Mouse (Mus musculus) CH12.LX (cell line): ENCODE results near the gene Zfp281. TPM values are rescaled to one million over a fixed set of nuclear protein-coding genes. Genes with fewer than 3 reads are reported as not detected.

Experiments used
- DNase-seq: peaks from one replicate; pipeline ENCODE4 v3.0.0-alpha.2; 2013; ENCODE audit errors: extremely low read depth
- H3K27ac ChIP-seq: 2 replicates; pipeline ENCODE4 v1.5.1; 2012; ENCODE audit warnings: low read depth, mild to moderate bottlenecking, control low read depth, moderate library complexity; ENCODE audit not compliant: insufficient read depth
- H3K27me3 ChIP-seq: replicated peaks from 2 replicates; pipeline ENCODE3; 2012; ENCODE audit warnings: inconsistent platforms
- H3K36me3 ChIP-seq, 2 experiments: replicated peaks in 1 of 2; 2 replicates each; pipeline versions ENCODE3 to v1.6.1; 2012; ENCODE audit warnings: inconsistent platforms in 1 of 2, low read length in 1 of 2, mild to moderate bottlenecking in 1 of 2, mixed read lengths in 1 of 2, moderate library complexity in 1 of 2; ENCODE audit not compliant: control insufficient read depth in 1 of 2, insufficient read depth in 1 of 2
- H3K4me1 ChIP-seq, 2 experiments: 2 replicates each; pipeline ENCODE4 v1.6.1; 2012; ENCODE audit warnings: inconsistent platforms in 1 of 2, moderate library complexity in 1 of 2; ENCODE audit not compliant: insufficient read depth in 2 of 2, control insufficient read depth in 1 of 2
- H3K4me2 ChIP-seq: 2 replicates; pipeline ENCODE4 v1.6.1; 2012; ENCODE audit warnings: low read depth, mild to moderate bottlenecking, control low read depth; ENCODE audit not compliant: poor library complexity, insufficient read depth, severe bottlenecking
- H3K4me3 ChIP-seq, 3 experiments: fragments of 150-350 bp in 1 of 3; sonication (generic) in 1 of 3; replicated peaks in 1 of 3; 2 replicates each; pipeline versions ENCODE3 to v1.5.1; 2011 to 2012; ENCODE audit warnings: low read depth in 2 of 3, low read length in 2 of 3, mild to moderate bottlenecking in 2 of 3, moderate library complexity in 2 of 3, control low read depth in 1 of 3, improper control_type of control experiment in 1 of 3, inconsistent platforms in 1 of 3, mixed read lengths in 1 of 3; ENCODE audit not compliant: poor library complexity in 1 of 3
- H3K79me2 ChIP-seq: replicated peaks from 2 replicates; pipeline ENCODE4 v1.6.1; 2012; ENCODE audit warnings: mild to moderate bottlenecking, moderate library complexity; ENCODE audit not compliant: control insufficient read depth, poor library complexity, insufficient read depth, severe bottlenecking; ENCODE audit errors: extremely low read depth
- H3K9ac ChIP-seq: 2 replicates; pipeline ENCODE4 v1.6.1; 2012; ENCODE audit warnings: low read depth, mild to moderate bottlenecking, control low read depth, moderate library complexity; ENCODE audit not compliant: insufficient read depth
- H3K9me3 ChIP-seq: replicated peaks from 2 replicates; pipeline ENCODE3; 2012; ENCODE audit warnings: low read length, inconsistent platforms, mixed read lengths
- BHLHE40 ChIP-seq: IDR thresholded peaks from 2 replicates; pipeline ENCODE4 v1.6.1; 2011; ENCODE audit warnings: mild to moderate bottlenecking, low read depth, low read length, improper control_type of control experiment
- E2F4 ChIP-seq: IDR thresholded peaks from 2 replicates; pipeline ENCODE4 v1.6.1; 2011; ENCODE audit warnings: low read depth, low read length, improper control_type of control experiment; ENCODE audit not compliant: insufficient replicate concordance
- ETS1 ChIP-seq: conservative IDR thresholded peaks from 2 replicates; pipeline ENCODE4 v1.6.1; 2012; ENCODE audit warnings: low read depth, mild to moderate bottlenecking, inconsistent platforms, low read length, improper control_type of control experiment, moderate library complexity
- GABPA ChIP-seq: IDR thresholded peaks from 2 replicates; pipeline ENCODE4 v1.6.1; 2012; ENCODE audit warnings: low read depth, low read length, improper control_type of control experiment, inconsistent platforms; ENCODE audit not compliant: insufficient replicate concordance
- HCFC1 ChIP-seq: IDR thresholded peaks from 2 replicates; pipeline ENCODE4 v1.6.1; 2012; ENCODE audit warnings: low read depth, mild to moderate bottlenecking, inconsistent platforms, low read length, improper control_type of control experiment
- IRF4 ChIP-seq: IDR thresholded peaks from 2 replicates; pipeline ENCODE4 v1.6.1; 2014; ENCODE audit warnings: low read depth, mild to moderate bottlenecking, inconsistent platforms, low read length, improper control_type of control experiment
- JUN ChIP-seq: IDR thresholded peaks from 2 replicates; pipeline ENCODE4 v1.6.1; 2011; ENCODE audit warnings: low read depth, mild to moderate bottlenecking, low read length, improper control_type of control experiment, moderate library complexity; ENCODE audit not compliant: insufficient read depth
- JUND ChIP-seq: conservative IDR thresholded peaks from 2 replicates; pipeline ENCODE4 v1.6.1; 2011; ENCODE audit warnings: low read depth, low read length, improper control_type of control experiment
- KAT2A ChIP-seq: IDR thresholded peaks from 2 replicates; pipeline ENCODE4 v1.6.1; 2012; ENCODE audit warnings: low read length, improper control_type of control experiment, inconsistent platforms; ENCODE audit not compliant: insufficient replicate concordance
- MAX ChIP-seq: IDR thresholded peaks from 2 replicates; pipeline ENCODE4 v1.6.1; 2011; ENCODE audit warnings: low read length, improper control_type of control experiment
- MAZ ChIP-seq: IDR thresholded peaks from 2 replicates; pipeline ENCODE4 v1.6.1; 2012; ENCODE audit warnings: low read depth, mild to moderate bottlenecking, inconsistent platforms, low read length, improper control_type of control experiment, moderate library complexity
- MEF2A ChIP-seq: IDR thresholded peaks from 2 replicates; pipeline ENCODE4 v1.6.1; 2014; ENCODE audit warnings: low read depth, mild to moderate bottlenecking, inconsistent platforms, low read length, improper control_type of control experiment, borderline replicate concordance
- MXI1 ChIP-seq: IDR thresholded peaks from 2 replicates; pipeline ENCODE4 v1.6.1; 2011; ENCODE audit warnings: mild to moderate bottlenecking, low read depth, low read length, improper control_type of control experiment
- MYC ChIP-seq: IDR thresholded peaks from 2 replicates; pipeline ENCODE4 v1.6.1; 2011; ENCODE audit warnings: low read depth, mild to moderate bottlenecking, improper control_type of control experiment, low read length
- NELFE ChIP-seq: IDR thresholded peaks from 2 replicates; pipeline ENCODE4 v1.6.1; 2011; ENCODE audit warnings: low read depth, low read length, improper control_type of control experiment
- NRF1 ChIP-seq: IDR thresholded peaks from 2 replicates; pipeline ENCODE4 v1.6.1; 2014; ENCODE audit warnings: low read depth, mild to moderate bottlenecking, inconsistent platforms, low read length, improper control_type of control experiment, moderate library complexity
- POLR2A ChIP-seq: IDR thresholded peaks from 2 replicates; pipeline ENCODE4 v1.6.1; 2011; ENCODE audit warnings: low read depth, mild to moderate bottlenecking, improper control_type of control experiment, low read length
- RAD21 ChIP-seq: IDR thresholded peaks from 2 replicates; pipeline ENCODE4 v1.6.1; 2011; ENCODE audit warnings: low read depth, mild to moderate bottlenecking, low read length, improper control_type of control experiment, moderate library complexity
- RCOR1 ChIP-seq: conservative IDR thresholded peaks from 2 replicates; pipeline ENCODE4 v1.6.1; 2012; ENCODE audit warnings: low read depth, mild to moderate bottlenecking, inconsistent platforms, low read length, improper control_type of control experiment
- SIN3A ChIP-seq: IDR thresholded peaks from 2 replicates; pipeline ENCODE4 v1.6.1; 2012; ENCODE audit warnings: low read length, improper control_type of control experiment, inconsistent platforms
- TBP ChIP-seq: conservative IDR thresholded peaks from 2 replicates; pipeline ENCODE4 v1.6.1; 2011; ENCODE audit warnings: low read depth, low read length, improper control_type of control experiment
- UBTF ChIP-seq: IDR thresholded peaks from 2 replicates; pipeline ENCODE4 v1.6.1; 2012; ENCODE audit warnings: low read depth, mild to moderate bottlenecking, inconsistent platforms, low read length, improper control_type of control experiment, moderate library complexity
- USF1 ChIP-seq: IDR thresholded peaks from 2 replicates; pipeline ENCODE4 v1.6.1; 2014; ENCODE audit warnings: low read depth, mild to moderate bottlenecking, inconsistent platforms, low read length, improper control_type of control experiment
- ZMIZ1 ChIP-seq: IDR thresholded peaks from 2 replicates; pipeline ENCODE4 v1.6.1; 2012; ENCODE audit warnings: low read depth, mild to moderate bottlenecking, inconsistent platforms, low read length, improper control_type of control experiment
- ZNF384 ChIP-seq: IDR thresholded peaks from 2 replicates; pipeline ENCODE4 v1.6.1; 2012; ENCODE audit warnings: low read depth, low read length, improper control_type of control experiment, inconsistent platforms
- dilution Hi-C: fragments of 300-500 bp; cut with MboI; formaldehyde crosslinking; loops from 2 replicates; pipeline ENCODE4 v1.14.3; 2020; ENCODE audit warnings: low sequenced_read_pairs; ENCODE audit not compliant: extremely low pct_unique_long_range_greater_than_20kb, extremely low pct_ligation_motif_present
- in situ Hi-C: fragments of 300-500 bp; cut with MboI; formaldehyde crosslinking; loops from 3 replicates; pipeline ENCODE4 v1.14.3; 2019; ENCODE audit warnings: low sequenced_read_pairs, low pct_ligation_motif_present, low pct_unique_long_range_greater_than_20kb, mixed read lengths
- polyA plus RNA-seq: library from polyadenylated mRNA; unstranded; fragments of >175 nt; gene quantifications from 2 replicates; pipeline ENCODE4 v1.2.1, GENCODE M21; 2012; ENCODE audit warnings: low read depth; ENCODE audit not compliant: insufficient read length
- total RNA-seq, 2 experiments: library from RNA; depleted of rRNA; stranded (reverse); fragments of 300-350 nt in 1 of 2; fragments of >200 nt in 1 of 2; gene quantifications; 2 replicates each; pipeline ENCODE4 v1.2.3; 2012 to 2014

Gene Zfp281
- total and polyA plus RNA-seq, 3 experiments, result 17.2 to 39.5 (median 20.7) TPM

DNA sequence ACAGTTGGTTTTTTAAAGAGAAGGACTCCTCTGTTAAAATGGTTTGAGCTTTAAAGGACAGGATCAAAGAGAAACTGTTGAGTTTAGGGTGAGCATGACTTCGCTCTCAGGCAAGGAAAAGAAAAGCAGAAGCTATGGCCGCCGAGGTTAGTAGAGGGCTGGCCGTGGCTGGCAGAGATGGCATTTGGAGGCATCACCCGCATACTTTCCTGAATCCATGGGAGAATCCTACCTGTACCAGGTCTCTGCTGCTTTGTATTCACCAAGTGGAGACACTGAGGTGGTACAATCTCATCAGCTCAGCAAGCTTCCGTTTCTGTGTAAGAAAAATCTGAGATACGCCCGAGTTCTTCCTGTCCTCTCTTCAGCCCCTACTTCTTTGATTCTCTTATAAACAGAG lies 44.4 kb upstream of the Zfp281 start:
- Histone ChIP-seq H3K4me3 (no peak overlapping the region), H3K36me3 (no peaks in the 10 kb centered on the region), H3K27ac (no peak overlapping the region), H3K79me2 (no peaks in the 10 kb centered on the region), H3K9me3 (no peaks in the 10 kb centered on the region), H3K4me1 (peaks cover 4 to 25% of the 10 kb centered on the region in 2 experiments; a peak in 3 of 4 replicates), H3K27me3 (no peaks in the 10 kb centered on the region), H3K9ac (no peak overlapping the region), H3K4me2 (no peak overlapping the region)
- dilution Hi-C loops (no loop called here), in situ Hi-C loops (no loop called here)
- TF ChIP-seq MXI1, result no peak
- TF ChIP-seq BHLHE40, result no peak
- no peak for TF ChIP-seq MYC
- TF ChIP-seq USF1, result no peak
- no peak for TF ChIP-seq TBP
- TF ChIP-seq KAT2A, result no peak
- DNase-seq, result no peak

DNA sequence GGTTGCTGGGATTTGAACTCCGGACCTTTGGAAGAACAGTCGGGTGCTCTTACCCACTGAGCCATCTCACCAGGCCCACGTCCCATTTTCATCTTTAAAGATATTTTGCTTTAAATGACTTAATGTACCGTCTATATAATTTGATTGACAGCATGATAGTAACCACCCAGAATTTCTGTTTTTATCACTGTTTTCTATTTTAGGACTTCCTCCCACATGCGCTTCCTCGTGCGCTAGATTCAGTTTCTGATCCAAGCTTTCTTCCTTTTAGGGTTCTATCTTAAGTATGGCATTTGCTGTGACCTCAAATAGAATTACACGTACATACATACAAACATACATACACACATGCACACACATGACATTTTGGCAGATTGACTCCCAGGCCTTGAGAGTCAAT lies 42.9 kb upstream of the Zfp281 start:
- no peak for DNase-seq
- Histone ChIP-seq H3K9ac (no peak overlapping the region), H3K27ac (no peak overlapping the region), H3K9me3 (no peaks in the 10 kb centered on the region), H3K27me3 (no peaks in the 10 kb centered on the region), H3K4me2 (no peak overlapping the region), H3K36me3 (no peaks in the 10 kb centered on the region), H3K79me2 (no peaks in the 10 kb centered on the region), H3K4me3 (no peak overlapping the region), H3K4me1 (peaks cover 4 to 25% of the 10 kb centered on the region in 2 experiments; a peak in 3 of 4 replicates)
- dilution Hi-C loops, result no loop called here
- TF ChIP-seq JUND (no peak), ZNF384 (no peak), HCFC1 (no peak), MYC (no peak), MEF2A (0 out of 2 replicates have a peak, but pooled peaks have one; percentile 35), UBTF (no peak), KAT2A (no peak), E2F4 (no peak)
- in situ Hi-C loops, result no loop called here

DNA sequence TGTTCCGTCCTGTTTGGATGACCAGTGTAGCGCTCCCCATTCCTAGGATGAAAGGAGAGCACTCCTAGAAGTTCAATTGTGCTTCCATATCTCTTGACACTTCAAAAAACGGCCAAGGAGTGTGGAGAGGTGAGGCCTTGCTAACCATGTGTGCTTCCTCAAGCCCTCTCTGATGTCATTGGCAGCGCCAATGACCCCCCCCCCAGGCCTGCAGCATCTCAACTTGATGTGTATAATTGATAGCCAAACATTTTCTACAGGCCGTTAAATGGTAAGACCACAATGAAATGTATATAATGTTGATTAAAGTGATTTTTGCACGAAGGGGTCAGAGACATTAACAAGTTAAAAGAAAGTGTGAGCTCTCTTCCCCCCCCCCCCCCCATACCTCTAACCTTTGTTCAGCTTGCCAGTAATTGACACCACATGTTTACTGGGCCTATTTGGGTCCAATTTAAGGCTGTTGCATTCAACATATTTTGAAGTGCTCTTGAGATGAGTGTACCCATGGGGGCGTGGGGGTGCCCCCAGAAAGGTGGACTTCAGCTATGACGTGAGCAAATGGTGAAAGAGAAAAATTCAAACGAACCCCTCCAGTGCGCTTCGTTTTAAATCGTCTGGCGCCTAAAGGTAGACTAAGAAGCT lies 36.8 kb upstream of the Zfp281 start:
- DNase-seq, result no peak
- dilution Hi-C loops (no loop called here), in situ Hi-C loops (no loop called here)
- Histone ChIP-seq H3K79me2 (no peaks in the 10 kb centered on the region), H3K36me3 (no peaks in the 10 kb centered on the region), H3K9me3 (no peaks in the 10 kb centered on the region), H3K4me1 (no peaks in the 10 kb centered on the region), H3K27me3 (no peaks in the 10 kb centered on the region), H3K9ac (no peak overlapping the region), H3K27ac (no peak overlapping the region), H3K4me3 (no peak overlapping the region), H3K4me2 (no peak overlapping the region)
- TF ChIP-seq MAX, result no peak
- no peak for TF ChIP-seq RAD21
- no peak for TF ChIP-seq TBP
- no peak for TF ChIP-seq IRF4
- no peak for TF ChIP-seq NRF1
- TF ChIP-seq JUN, result no peak
- TF ChIP-seq JUND, result no peak
- no peak for TF ChIP-seq HCFC1
- TF ChIP-seq GABPA, result no peak
- no peak for TF ChIP-seq SIN3A
- TF ChIP-seq ETS1, result no peak
- TF ChIP-seq RCOR1, result no peak
- TF ChIP-seq ZNF384, result no peak
- no peak for TF ChIP-seq NELFE
- TF ChIP-seq POLR2A, result no peak
- no peak for TF ChIP-seq ZMIZ1
- TF ChIP-seq MAZ, result no peak
